Mouse (Mus musculus) liver, embryonic 13.5 days (tissue): Measurements from ENCODE around the gene Kptn. TPM values are rescaled to one million over a fixed set of nuclear protein-coding genes. Genes with fewer than 3 reads are reported as not detected.

Source experiments
- ATAC-seq: fragments of 200-750 bp; cut with Nextera tagmentation; 2 replicates; pipeline ENCODE4 v1.8.0; 2017; ENCODE audit warnings: low read depth, mild to moderate bottlenecking, moderate number of reproducible peaks, moderate library complexity
- DNase-seq: peaks from one replicate; pipeline ENCODE4 v3.0.0; 2022
- H3K27ac ChIP-seq: fragments of 300-500 bp; sonication (generic); 2 replicates; pipeline ENCODE4 v1.5.1; 2015; ENCODE audit warnings: moderate library complexity, mild to moderate bottlenecking, inconsistent platforms
- H3K27me3 ChIP-seq: fragments of 300-500 bp; sonication (generic); 2 replicates; pipeline ENCODE4 v1.6.1; 2015; ENCODE audit warnings: mild to moderate bottlenecking, inconsistent platforms
- H3K36me3 ChIP-seq: fragments of 300-500 bp; sonication (generic); 2 replicates; pipeline ENCODE4 v1.6.1; 2015; ENCODE audit warnings: mild to moderate bottlenecking, inconsistent platforms
- H3K4me1 ChIP-seq: fragments of 300-500 bp; sonication (generic); replicated peaks from 2 replicates; pipeline ENCODE4 v1.6.1; 2015; ENCODE audit warnings: inconsistent platforms
- H3K4me2 ChIP-seq: fragments of 300-500 bp; sonication (generic); 2 replicates; pipeline ENCODE4 v1.6.1; 2015; ENCODE audit warnings: inconsistent platforms, mild to moderate bottlenecking, moderate library complexity
- H3K4me3 ChIP-seq: fragments of 300-500 bp; sonication (generic); replicated peaks from 2 replicates; pipeline ENCODE4 v1.5.1; 2015; ENCODE audit warnings: mild to moderate bottlenecking, inconsistent platforms
- H3K9ac ChIP-seq: fragments of 300-500 bp; sonication (generic); 2 replicates; pipeline ENCODE4 v1.6.1; 2015; ENCODE audit warnings: mild to moderate bottlenecking, inconsistent platforms
- H3K9me3 ChIP-seq: fragments of 300-500 bp; sonication (generic); replicated peaks from 2 replicates; pipeline ENCODE4 v1.6.1; 2016; ENCODE audit warnings: inconsistent platforms
- WGBS: fragments of 180-500 bp; shearing (Covaris S2); methylation state at CpG from one replicate; pipeline ENCODE4 v1.1.7; 2015; ENCODE audit not compliant: insufficient replicate concordance; 5-methylcytosine and 5-hydroxymethylcytosine counted together
- polyA plus RNA-seq: library from polyadenylated mRNA; unstranded; fragments of >200 nt; fragmentation: Nextera tagmentation; extraction: Ambion mirVana; gene quantifications from 2 replicates; pipeline ENCODE4 v1.2.1, GENCODE M21; 2015

The Kptn gene
- polyA plus RNA-seq, 1 experiment from 2014 or later: 11.5 TPM

DNA sequence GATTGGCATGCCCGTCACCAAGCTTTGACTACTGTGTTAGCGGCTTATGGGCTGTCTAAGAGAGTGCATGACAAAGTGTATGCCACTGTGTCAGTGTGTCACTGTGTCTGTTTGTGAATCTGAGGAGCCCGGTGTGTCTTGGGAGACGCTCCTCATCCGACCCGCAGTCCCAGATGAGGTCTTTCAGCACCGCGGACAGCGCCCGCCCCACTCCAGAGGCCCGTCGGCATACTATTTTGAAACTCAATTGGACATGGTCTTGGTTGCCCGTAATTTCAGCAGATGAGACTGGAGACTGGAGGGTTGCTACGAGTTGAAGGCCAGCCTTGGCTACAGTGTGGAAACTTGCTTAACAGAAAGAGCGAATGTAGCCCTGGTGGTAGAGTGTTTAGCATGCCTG lies 27.9 kb downstream of the Kptn start:
- no peak overlapping the region for H3K4me3 ChIP-seq
- H3K9me3 ChIP-seq: no peaks in the 10 kb centered on the region
- 10% methylated on average over 15 of the region's 15 CpGs for WGBS
- no peaks in the 10 kb centered on the region for H3K4me1 ChIP-seq
- H3K27me3 ChIP-seq: peaks cover 28% of the 10 kb centered on the region
- peak; percentile 21 for DNase-seq
- H3K4me2 ChIP-seq: no peak overlapping the region
- no peaks in the 10 kb centered on the region for H3K36me3 ChIP-seq
- H3K27ac ChIP-seq: no peak overlapping the region
- no peak overlapping the region for H3K9ac ChIP-seq
- no peak for ATAC-seq

DNA sequence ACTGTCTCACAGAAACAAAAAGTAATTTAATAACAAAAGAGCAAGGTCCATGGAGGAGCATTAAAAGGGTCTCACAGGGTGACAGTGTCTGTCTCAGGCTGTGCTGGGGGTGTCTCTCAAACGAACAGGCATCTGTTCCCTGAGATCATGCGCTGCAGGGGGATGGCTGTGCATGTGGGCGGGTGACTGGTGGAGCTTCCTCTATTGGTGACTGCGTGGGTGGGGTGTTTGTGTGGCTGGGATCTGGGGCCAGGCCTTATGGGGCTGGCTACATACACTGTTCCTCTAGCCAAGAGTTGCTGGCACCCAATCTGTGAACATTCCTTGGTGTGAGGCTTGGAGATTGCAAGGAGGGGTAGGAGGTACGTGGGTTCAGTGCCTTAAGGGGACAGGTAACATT lies 29.5 kb downstream of the Kptn start:
- Histone ChIP-seq H3K4me1 (no peaks in the 10 kb centered on the region), H3K9me3 (no peaks in the 10 kb centered on the region), H3K27ac (no peak overlapping the region), H3K9ac (no peak overlapping the region), H3K4me2 (no peak overlapping the region), H3K36me3 (no peaks in the 10 kb centered on the region), H3K4me3 (no peak overlapping the region), H3K27me3 (peaks cover 28% of the 10 kb centered on the region)
- ATAC-seq (no peak), DNase-seq (no peak)
- 37% methylated on average over 5 of the region's 5 CpGs for WGBS

GRCm38 (mm10) chr7:16150191-16151145 lies 30.8 kb downstream of the Kptn start:
- H3K27me3 ChIP-seq: peaks cover 25% of the 10 kb centered on the region
- 45% methylated on average over 9 of the region's 9 CpGs for WGBS
- H3K4me2 ChIP-seq: no peak overlapping the region
- H3K4me1 ChIP-seq: no peaks in the 10 kb centered on the region
- no peaks in the 10 kb centered on the region for H3K9me3 ChIP-seq
- no peak overlapping the region for H3K9ac ChIP-seq
- no peak for DNase-seq
- no peaks in the 10 kb centered on the region for H3K36me3 ChIP-seq
- H3K27ac ChIP-seq: no peak overlapping the region
- no peak for ATAC-seq
- H3K4me3 ChIP-seq: no peak overlapping the region

GRCm38 (mm10) chr7:16153522-16153921 lies 33.8 kb downstream of the Kptn start:
- WGBS: 11% methylated on average over 10 of the region's 10 CpGs
- ATAC-seq (peak; percentile 51; the same call in 1 of the 2 replicates), DNase-seq (no peak)
- H3K4me1 ChIP-seq: no peaks in the 10 kb centered on the region
- H3K27ac ChIP-seq: no peak overlapping the region
- H3K9ac ChIP-seq: no peak overlapping the region
- no peak overlapping the region for H3K4me3 ChIP-seq
- H3K36me3 ChIP-seq: no peaks in the 10 kb centered on the region
- H3K9me3 ChIP-seq: no peaks in the 10 kb centered on the region
- no peak overlapping the region for H3K4me2 ChIP-seq
- H3K27me3 ChIP-seq: peaks cover 21% of the 10 kb centered on the region

DNA sequence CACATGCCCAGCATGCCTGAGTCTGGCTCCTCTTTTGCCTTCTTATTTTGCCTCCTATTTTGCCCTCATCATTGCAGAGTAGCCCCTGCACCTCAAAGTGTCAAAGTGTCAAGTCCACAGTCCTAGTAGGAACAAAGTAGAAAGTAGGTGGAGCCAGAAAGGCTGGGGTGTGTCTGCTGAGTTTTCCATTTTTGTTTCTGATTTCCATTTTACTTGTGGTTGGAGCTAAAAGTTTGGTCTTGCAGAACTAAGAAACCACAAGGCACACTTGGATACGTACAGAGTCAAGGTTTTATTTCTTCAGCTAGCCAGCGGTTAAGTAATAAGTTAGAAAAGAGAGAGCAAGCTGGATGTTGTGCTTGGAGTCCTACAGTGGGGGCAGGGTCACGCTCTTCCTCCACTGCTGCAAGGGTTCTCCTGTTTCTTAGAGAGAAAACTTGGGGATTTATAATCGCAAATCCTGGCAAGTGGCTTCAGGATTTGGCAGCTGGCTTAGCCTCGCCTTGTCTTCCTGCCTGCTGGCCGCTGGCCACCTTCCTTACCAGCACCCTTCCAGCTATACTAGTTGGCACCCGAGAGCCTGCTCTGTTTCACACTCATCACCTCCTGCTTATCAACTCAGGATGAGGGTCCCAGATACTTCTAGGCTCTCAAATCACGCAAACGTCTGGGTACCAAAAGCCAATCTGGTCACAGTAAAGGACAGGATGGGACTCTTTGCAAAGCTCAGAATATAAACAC lies 35.6 kb downstream of the Kptn start:
- WGBS: 46% methylated on average over 9 of the region's 9 CpGs
- DNase-seq (no peak), ATAC-seq (no peak)
- H3K4me1 ChIP-seq: no peaks in the 10 kb centered on the region
- no peak overlapping the region for H3K4me2 ChIP-seq
- H3K27ac ChIP-seq: no peak overlapping the region
- H3K4me3 ChIP-seq: no peak overlapping the region
- no peaks in the 10 kb centered on the region for H3K36me3 ChIP-seq
- peaks cover 33% of the 10 kb centered on the region for H3K27me3 ChIP-seq
- H3K9me3 ChIP-seq: no peaks in the 10 kb centered on the region
- H3K9ac ChIP-seq: no peak overlapping the region

DNA sequence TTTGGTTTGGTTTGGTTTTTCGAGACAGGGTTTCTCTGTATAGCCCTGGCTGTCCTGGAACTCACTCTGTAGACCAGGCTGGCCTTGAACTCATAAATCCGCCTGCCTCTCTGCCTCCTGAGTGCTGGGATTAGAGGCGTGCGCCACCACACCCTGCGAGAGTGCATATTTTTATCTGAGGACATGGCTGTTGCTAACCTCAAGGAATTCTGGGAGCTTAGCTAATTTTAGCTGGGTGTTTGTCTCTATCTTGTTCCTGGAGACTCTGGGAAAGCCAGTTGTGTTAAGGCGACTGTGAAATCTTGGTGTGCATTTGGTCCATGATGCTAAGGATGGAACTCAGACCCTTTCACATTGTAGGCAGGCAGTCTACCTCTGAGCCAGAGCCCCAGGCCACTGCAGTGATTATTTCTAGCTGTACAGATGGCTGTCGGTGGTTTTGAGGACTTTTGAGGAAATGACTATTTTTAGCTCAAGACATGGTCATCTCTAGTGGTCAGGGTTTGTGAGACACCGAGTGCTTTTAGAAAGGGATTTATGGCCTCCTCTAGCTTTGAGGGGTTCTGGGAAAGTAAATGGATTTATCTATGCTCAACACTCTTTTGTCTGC lies 36.5 kb downstream of the Kptn start:
- H3K9me3 ChIP-seq: no peaks in the 10 kb centered on the region
- no peaks in the 10 kb centered on the region for H3K4me1 ChIP-seq
- 40% methylated on average over 8 of the region's 8 CpGs for WGBS
- H3K36me3 ChIP-seq: no peaks in the 10 kb centered on the region
- DNase-seq (no peak), ATAC-seq (no peak)
- peaks cover 33% of the 10 kb centered on the region for H3K27me3 ChIP-seq
- H3K4me3 ChIP-seq: no peak overlapping the region
- no peak overlapping the region for H3K4me2 ChIP-seq
- H3K27ac ChIP-seq: no peak overlapping the region
- no peak overlapping the region for H3K9ac ChIP-seq

- DNase-seq (no peak), ATAC-seq (no peak)
- no peaks in the 10 kb centered on the region for H3K9me3 ChIP-seq
- H3K4me2 ChIP-seq: no peak overlapping the region
- H3K36me3 ChIP-seq: no peaks in the 10 kb centered on the region
- peaks cover 33% of the 10 kb centered on the region for H3K27me3 ChIP-seq
- no peak overlapping the region for H3K27ac ChIP-seq
- no peak overlapping the region for H3K9ac ChIP-seq
- 12% methylated on average over 39 of the region's 39 CpGs for WGBS
- H3K4me1 ChIP-seq: no peaks in the 10 kb centered on the region
- H3K4me3 ChIP-seq: no peak overlapping the region
Measured at GRCm38 (mm10) chr7:16158735-16159134, 39.0 kb downstream of the Kptn start.

- Histone ChIP-seq H3K4me2 (no peak overlapping the region), H3K9ac (no peak overlapping the region), H3K36me3 (no peaks in the 10 kb centered on the region), H3K27ac (no peak overlapping the region), H3K4me1 (no peaks in the 10 kb centered on the region), H3K9me3 (no peaks in the 10 kb centered on the region), H3K4me3 (no peak overlapping the region), H3K27me3 (peaks cover 33% of the 10 kb centered on the region)
- DNase-seq (peak; percentile 37), ATAC-seq (no peak)
- 51% methylated on average over 3 of the region's 3 CpGs for WGBS
Measured at GRCm38 (mm10) chr7:16160702-16161101, 41.0 kb downstream of the Kptn start.

- no peak overlapping the region for H3K4me3 ChIP-seq
- 78% methylated on average over 9 of the region's 9 CpGs for WGBS
- H3K36me3 ChIP-seq: no peaks in the 10 kb centered on the region
- H3K9me3 ChIP-seq: no peaks in the 10 kb centered on the region
- no peaks in the 10 kb centered on the region for H3K4me1 ChIP-seq
- H3K4me2 ChIP-seq: no peak overlapping the region
- ATAC-seq (no peak), DNase-seq (no peak)
- peaks cover 33% of the 10 kb centered on the region for H3K27me3 ChIP-seq
- H3K9ac ChIP-seq: no peak overlapping the region
- H3K27ac ChIP-seq: no peak overlapping the region
Measured at GRCm38 (mm10) chr7:16161302-16161701, 41.6 kb downstream of the Kptn start.

- H3K4me1 ChIP-seq: no peaks in the 10 kb centered on the region
- no peak overlapping the region for H3K9ac ChIP-seq
- H3K27me3 ChIP-seq: peaks cover 30% of the 10 kb centered on the region
Measured at GRCm38 (mm10) chr7:16162036-16162435, 42.3 kb downstream of the Kptn start.

DNA sequence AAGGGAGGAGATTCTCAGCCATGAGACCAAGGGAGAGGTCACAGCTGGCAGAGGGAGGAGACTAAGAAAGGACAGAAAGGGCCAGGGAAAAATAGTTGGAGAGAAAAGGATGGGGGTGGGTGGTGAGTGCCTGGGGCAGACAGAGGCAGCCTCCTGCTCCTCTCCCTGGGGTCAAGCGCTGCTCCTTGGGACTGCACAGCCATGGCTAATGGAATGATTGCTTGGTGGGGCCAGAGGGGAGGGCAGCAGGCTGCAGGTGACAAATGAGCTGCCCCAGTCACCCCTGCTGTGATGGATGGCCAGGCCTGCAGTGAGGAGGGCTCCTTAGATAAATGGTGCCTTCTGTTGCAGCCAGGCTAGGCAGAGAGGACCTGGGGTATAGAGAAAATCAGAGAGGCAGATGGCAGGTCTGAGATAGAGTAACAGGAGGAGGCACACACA lies 52.5 kb downstream of the Kptn start:
- Histone ChIP-seq H3K27ac (no peak overlapping the region), H3K4me3 (no peak overlapping the region), H3K4me1 (0 out of 2 replicates have a peak, but pooled peaks cover 3% of the 10 kb centered on the region), H3K4me2 (no peak overlapping the region), H3K9ac (no peak overlapping the region), H3K27me3 (peaks cover 53% of the 10 kb centered on the region), H3K9me3 (0 out of 2 replicates have a peak, but pooled peaks cover 4% of the 10 kb centered on the region), H3K36me3 (no peaks in the 10 kb centered on the region)
- DNase-seq (no peak), ATAC-seq (no peak)
- 33% methylated on average over 1 of the region's 1 CpGs for WGBS

More at GRCm38 (mm10) chr7:16162036-16162435, 42.3 kb downstream of the Kptn start:
- Histone ChIP-seq H3K27ac (no peak overlapping the region), H3K4me3 (no peak overlapping the region), H3K9me3 (no peaks in the 10 kb centered on the region), H3K4me2 (no peak overlapping the region), H3K36me3 (no peaks in the 10 kb centered on the region)
- 58% methylated on average over 7 of the region's 7 CpGs for WGBS
- ATAC-seq (no peak), DNase-seq (no peak)
